16 mouse cellular contexts compared by ENCODE assay signal in the genomic region with DNA sequence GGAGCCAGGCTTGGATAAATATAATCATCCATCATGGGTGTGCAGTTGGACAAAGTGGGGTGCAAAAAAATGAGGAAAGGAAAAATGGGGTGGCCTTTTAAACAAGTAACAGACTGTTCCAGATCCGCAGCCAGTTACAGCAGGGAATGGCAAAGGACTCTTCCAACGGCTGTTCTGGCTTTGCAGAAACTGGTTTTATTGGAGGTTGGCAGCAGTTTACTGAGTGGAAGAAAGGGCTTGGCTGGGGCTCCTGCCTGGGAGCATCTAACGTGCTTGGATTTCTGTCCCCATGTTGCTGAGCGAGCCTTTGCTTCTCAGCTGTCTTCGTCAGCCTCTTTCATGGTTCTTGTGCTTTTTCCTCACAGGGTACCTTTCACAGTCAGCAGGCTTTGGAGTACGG. TPM values are rescaled to one million over a fixed set of nuclear protein-coding genes. Genes with fewer than 3 reads are reported as not detected.
DNase-seq lines count a peak whose midpoint lies in the region; ATAC-seq lines count a peak whose summit lies in the region.
"Had no signal": no experiment of that assay in that cellular context is flagged by ENCODE, and none has a peak within 500 bp of the region (broad histone marks: within the 10 kb centered on the region; RNA-seq: fewer than 3 reads in every experiment).

No protein-coding gene starts in this region.

- 0 out of 2 replicates have a peak, but pooled peaks have one; percentile 9 for ATAC-seq in cerebellum, adult (ENCODE audit: insufficient number of reproducible peaks, low FRiP score, low TSS enrichment)
- ATAC-seq: intestine, embryonic 15.5 days had no signal

- DNase-seq in cerebellum, adult 11 months: no peak
- DNase-seq in gastrocnemius, postnatal 25 days: peak; percentile 31
- no peak for DNase-seq in gastrocnemius, postnatal 36 days
- peak; percentile 25 for DNase-seq in right cerebral cortex, adult 18-20 months
- no peak for DNase-seq in right cerebral cortex, postnatal 25 days
- no peak for DNase-seq in T-cell, adult 2 months (ENCODE audit: low spot score)
- DNase-seq: adrenal gland, postnatal 14 days; cerebellum, postnatal 10 days; heart, postnatal 4 days; kidney, adult 8-10 months; kidney, postnatal 10 days; liver, embryonic 13.5 days; lung, embryonic 14.5 days; thymus, postnatal 25 days had no signal

- intact Hi-C loops in gastrocnemius, postnatal 36 days (cut with DNase I): no loop called here

RNA-seq across cellular contexts. Expression of gene Suclg1, which starts 11.9 kb away (rescaled TPM):
- 100 to 1,000 TPM; 357 to 371 TPM for total RNA-seq in gastrocnemius, postnatal 25 days (2021)
- total RNA-seq in gastrocnemius, postnatal 36 days (2021): 100 to 1,000 TPM; 325 to 363 TPM

RNA-seq across cellular contexts. Expression of gene Dnah6, which starts 38.7 kb away (rescaled TPM):
- under 1 TPM in 1 of 2 experiments, not detected in 1; 0.05 TPM for total RNA-seq in gastrocnemius, postnatal 25 days (2021)
- not detected for total RNA-seq in gastrocnemius, postnatal 36 days (2021)

Comparison
In these comparisons a context has a peak if more than half of its experiments do, and no peak if none do; other contexts are left out.
1. DNase-seq: peak in gastrocnemius, postnatal 25 days (single experiment) and right cerebral cortex, adult 18-20 months (single experiment); none in cerebellum, adult 11 months (single experiment), gastrocnemius, postnatal 36 days (0 of 2), right cerebral cortex, postnatal 25 days (single experiment) and T-cell, adult 2 months (single experiment).